Mouse (Mus musculus) MEL (cell line): Measurements from ENCODE around the gene Slc12a1.

Experiments used
- CHD2 ChIP-seq: IDR thresholded peaks from 2 replicates; pipeline ENCODE4 v1.6.1; 2011; ENCODE audit warnings: low read length, improper control_type of control experiment
- HCFC1 ChIP-seq: IDR thresholded peaks from 2 replicates; pipeline ENCODE4 v1.6.1; 2012; ENCODE audit warnings: low read depth, mild to moderate bottlenecking, inconsistent platforms, low read length, improper control_type of control experiment, moderate library complexity
- MAZ ChIP-seq: IDR thresholded peaks from 2 replicates; pipeline ENCODE4 v1.6.1; 2012; ENCODE audit warnings: low read depth, mild to moderate bottlenecking, inconsistent platforms, low read length, improper control_type of control experiment
- RAD21 ChIP-seq: IDR thresholded peaks from 2 replicates; pipeline ENCODE4 v1.6.1; 2011; ENCODE audit warnings: mild to moderate bottlenecking, low read depth, low read length, improper control_type of control experiment
- SIN3A ChIP-seq: IDR thresholded peaks from 2 replicates; pipeline ENCODE4 v1.6.1; 2012; ENCODE audit warnings: low read length, improper control_type of control experiment, inconsistent platforms
- USF2 ChIP-seq, 2 experiments: IDR thresholded peaks; 2 replicates each; pipeline ENCODE4 v1.6.1; 2011 to 2012; ENCODE audit warnings: improper control_type of control experiment in 2 of 2, low read length in 2 of 2, borderline replicate concordance in 1 of 2, inconsistent platforms in 1 of 2, low read depth in 1 of 2, mild to moderate bottlenecking in 1 of 2; ENCODE audit not compliant: insufficient read depth in 1 of 2

DNA sequence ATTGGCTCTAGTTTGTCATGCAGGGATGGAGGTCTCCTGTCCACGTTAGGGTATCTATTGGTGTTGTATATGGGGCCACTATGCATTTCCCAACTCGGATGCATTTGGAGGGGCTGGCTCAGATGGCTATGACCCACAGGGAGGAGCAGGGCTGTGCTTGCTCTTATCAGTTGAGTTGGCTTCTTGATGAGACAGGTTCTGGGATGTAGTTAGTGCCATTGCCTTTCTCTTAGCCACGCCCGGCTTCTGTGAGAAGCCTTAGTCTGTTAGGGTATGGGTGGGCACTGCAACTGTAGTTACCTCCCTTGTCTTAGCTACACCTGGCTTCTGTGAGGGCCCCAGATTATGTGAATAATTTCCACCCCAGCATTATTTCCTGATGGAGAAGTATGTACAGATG is 79.9 kb downstream of the Slc12a1 start:
- TF ChIP-seq SIN3A, result no peak
- no peak for TF ChIP-seq RAD21
- no peak for TF ChIP-seq USF2 (IDR thresholded peaks at IDR 0.05; ENCODE audit: borderline replicate concordance in 1 of 2, insufficient read depth in 1 of 2, low read depth in 1 of 2, low read length in 2 of 2)
- TF ChIP-seq MAZ, result no peak
- no peak for TF ChIP-seq CHD2
- TF ChIP-seq HCFC1, result no peak
